Mouse (Mus musculus) kidney, embryonic 15.5 days (tissue): Measurements from ENCODE around the gene Nudt8. TPM values are rescaled to one million over a fixed set of nuclear protein-coding genes. Genes with fewer than 3 reads are reported as not detected.
"Not testable (repeated sequence)": the region's sequence is repeated elsewhere in the genome, so short reads cannot be mapped to it uniquely, and the experiment has no call there.

ENCODE experiments used
- ATAC-seq: fragments of 200-750 bp; cut with Nextera tagmentation; replicated peaks from 2 replicates; pipeline ENCODE4 v1.8.0; 2017; ENCODE audit warnings: moderate TSS enrichment; ENCODE audit not compliant: low FRiP score
- H3K27ac ChIP-seq: fragments of 300-500 bp; sonication (generic); 2 replicates; pipeline ENCODE4 v1.5.1; 2015; ENCODE audit warnings: mild to moderate bottlenecking, inconsistent platforms
- H3K27me3 ChIP-seq: fragments of 300-500 bp; sonication (generic); 2 replicates; pipeline ENCODE4 v1.6.1; 2015; ENCODE audit warnings: inconsistent platforms
- H3K36me3 ChIP-seq: fragments of 300-500 bp; sonication (generic); 2 replicates; pipeline ENCODE4 v1.6.1; 2015; ENCODE audit warnings: inconsistent platforms
- H3K4me1 ChIP-seq: fragments of 300-500 bp; sonication (generic); 2 replicates; pipeline ENCODE4 v1.6.1; 2015; ENCODE audit warnings: inconsistent platforms
- H3K4me2 ChIP-seq: fragments of 300-500 bp; sonication (generic); 2 replicates; pipeline ENCODE4 v1.6.1; 2015; ENCODE audit warnings: moderate library complexity, mild to moderate bottlenecking, inconsistent platforms
- H3K4me3 ChIP-seq: fragments of 300-500 bp; sonication (generic); replicated peaks from 2 replicates; pipeline ENCODE4 v1.5.1; 2015; ENCODE audit warnings: mild to moderate bottlenecking, inconsistent platforms
- H3K9ac ChIP-seq: fragments of 300-500 bp; sonication (generic); 2 replicates; pipeline ENCODE4 v1.6.1; 2015; ENCODE audit warnings: mild to moderate bottlenecking, inconsistent platforms
- H3K9me3 ChIP-seq: fragments of 300-500 bp; sonication (generic); replicated peaks from 2 replicates; pipeline ENCODE4 v1.6.1; 2016; ENCODE audit warnings: inconsistent platforms
- WGBS: fragments of 180-500 bp; shearing (Covaris S2); methylation state at CpG from one replicate; pipeline ENCODE4 v1.1.7; 2015; ENCODE audit warnings: mixed read lengths; 5-methylcytosine and 5-hydroxymethylcytosine counted together
- polyA plus RNA-seq: library from polyadenylated mRNA; unstranded; fragments of >200 nt; fragmentation: Nextera tagmentation; extraction: Ambion mirVana; gene quantifications from 2 replicates; pipeline ENCODE4 v1.2.1, GENCODE M21; 2015

The Nudt8 gene
- polyA plus RNA-seq, 1 experiment from 2014 or later = 36.2 TPM

DNA sequence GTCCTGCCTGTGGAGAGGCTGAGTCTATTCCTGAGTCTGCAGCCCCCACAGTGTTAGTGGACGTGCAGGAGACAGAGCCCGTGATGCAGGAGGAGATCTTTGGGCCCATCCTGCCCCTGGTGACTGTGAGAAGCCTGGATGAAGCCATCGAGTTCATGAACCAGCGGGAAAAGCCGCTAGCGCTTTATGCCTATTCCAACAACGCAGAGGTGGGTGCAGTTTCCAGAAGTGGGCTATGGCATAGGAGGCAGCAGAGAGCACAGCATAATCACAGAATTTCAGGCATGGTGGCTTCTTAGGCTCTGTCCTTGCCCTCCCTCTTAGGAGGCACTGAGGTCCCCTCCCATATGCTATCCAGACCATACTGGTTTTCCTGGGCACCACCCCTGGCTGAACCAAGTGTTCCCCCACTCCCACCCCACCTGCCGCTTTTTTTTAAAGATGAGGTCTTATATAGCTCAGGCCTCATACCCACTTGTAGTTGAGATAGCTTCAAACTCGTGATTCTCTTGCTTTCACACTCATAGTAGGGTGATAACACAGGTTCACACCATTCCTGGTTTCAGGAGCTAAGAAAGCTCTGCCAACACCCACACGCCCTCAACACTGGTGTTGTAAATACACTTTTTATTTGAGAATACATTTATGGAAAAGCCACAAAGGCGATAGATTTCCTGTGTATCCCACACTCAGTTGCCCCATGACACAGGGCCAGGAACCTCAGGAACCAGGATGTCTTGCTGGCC, 33.9 kb upstream of the Nudt8 start:
- no peaks in the 10 kb centered on the region for H3K27me3 ChIP-seq
- no peak overlapping the region for H3K9ac ChIP-seq
- H3K9me3 ChIP-seq = no peaks in the 10 kb centered on the region
- 0 out of 2 replicates have a peak, but pooled peaks cover 10% of the 10 kb centered on the region for H3K4me1 ChIP-seq
- H3K4me3 ChIP-seq = no peak overlapping the region
- ATAC-seq = no peak
- H3K27ac ChIP-seq = no peak overlapping the region
- WGBS = 78% methylated on average over 11 of the region's 11 CpGs
- no peaks in the 10 kb centered on the region for H3K36me3 ChIP-seq
- no peak overlapping the region for H3K4me2 ChIP-seq

DNA sequence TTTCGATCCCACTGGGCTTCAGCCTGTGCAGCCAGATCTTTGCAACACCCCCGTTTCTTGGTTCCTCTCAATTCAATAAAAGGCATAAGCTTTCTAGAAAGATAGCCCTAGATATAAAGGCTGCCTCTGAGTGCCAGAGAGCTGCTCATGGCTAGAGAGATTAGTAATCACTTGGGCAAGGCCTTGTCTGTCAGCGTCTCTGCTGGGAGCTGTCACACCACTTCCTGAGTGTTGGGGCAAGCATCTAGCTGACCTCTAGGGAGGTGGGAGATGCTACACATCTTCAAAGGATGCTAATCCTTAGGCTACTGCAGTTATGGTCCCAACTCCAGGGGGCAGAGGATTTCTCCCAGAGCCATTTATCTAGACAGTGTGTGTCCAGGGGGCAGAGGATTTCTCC, 33.1 kb upstream of the Nudt8 start:
- Histone ChIP-seq H3K4me3 (no peak overlapping the region), H3K36me3 (no peaks in the 10 kb centered on the region), H3K27ac (no peak overlapping the region), H3K4me1 (peaks cover 12% of the 10 kb centered on the region), H3K4me2 (no peak overlapping the region), H3K27me3 (no peaks in the 10 kb centered on the region), H3K9ac (no peak overlapping the region), H3K9me3 (no peaks in the 10 kb centered on the region)
- 61% methylated on average over 3 of the region's 3 CpGs for WGBS
- ATAC-seq = no peak

DNA sequence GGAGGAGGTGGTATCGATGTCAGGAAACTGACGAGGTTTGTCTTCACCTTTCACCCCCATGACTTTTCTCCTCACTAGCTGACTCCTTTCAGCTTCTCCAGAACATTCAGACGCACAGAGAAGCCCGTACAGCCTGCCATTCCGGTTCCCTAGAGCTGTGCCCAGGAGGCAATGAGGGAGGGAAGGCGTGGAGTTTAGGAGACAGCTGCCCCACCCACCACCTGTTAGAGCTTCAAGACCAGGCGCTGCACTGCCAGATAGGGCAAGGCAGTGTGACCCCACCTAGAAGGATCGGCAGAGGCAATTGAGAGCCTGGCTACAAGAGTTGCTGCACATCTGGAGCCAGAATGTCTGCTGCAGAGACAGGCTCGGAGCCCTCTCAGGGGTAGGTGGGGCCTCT, 28.2 kb upstream of the Nudt8 start, which contains the start of gene Aldh3b2:
Aldh3b2 (plus strand) TSS at position 100 of the 400 bp plus-strand sequence.
- Histone ChIP-seq H3K36me3 (no peaks in the 10 kb centered on the region), H3K4me2 (no peak within 1 kb of the TSS), H3K27ac (no peak within 1 kb of the TSS), H3K9me3 (no peaks in the 10 kb centered on the region), H3K9ac (no peak within 1 kb of the TSS), H3K4me1 (peaks cover 15% of the 10 kb centered on the region), H3K4me3 (no peak within 1 kb of the TSS), H3K27me3 (no peaks in the 10 kb centered on the region)
- ATAC-seq = no peak
- 11% methylated on average over 9 of the region's 9 CpGs for WGBS

DNA sequence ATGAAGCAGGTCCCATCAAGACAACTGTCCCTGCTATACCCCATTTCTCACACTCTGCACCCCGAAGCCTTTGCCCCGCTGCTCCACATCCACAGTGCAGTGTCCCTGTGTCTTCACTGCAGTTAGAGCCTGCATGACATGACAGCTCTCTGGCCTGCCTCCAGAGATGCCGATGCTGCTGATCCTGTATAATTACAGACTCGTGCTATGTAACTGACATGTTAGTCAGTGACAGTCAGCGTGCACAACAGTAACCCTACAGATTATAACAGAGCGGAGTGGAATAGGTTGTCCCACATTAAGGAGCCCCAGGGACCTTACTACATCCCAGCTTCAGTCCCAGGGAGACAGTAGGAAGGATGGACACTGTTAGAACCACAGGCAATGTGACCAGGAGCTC, 25.8 kb upstream of the Nudt8 start:
- peaks cover 13% of the 10 kb centered on the region for H3K4me1 ChIP-seq
- H3K36me3 ChIP-seq, H3K9me3 ChIP-seq, H3K4me3 ChIP-seq, H3K27me3 ChIP-seq, H3K4me2 ChIP-seq, ATAC-seq, H3K9ac ChIP-seq, H3K27ac ChIP-seq: not testable (repeated sequence)
- 84% methylated on average over 6 of the region's 6 CpGs for WGBS

DNA sequence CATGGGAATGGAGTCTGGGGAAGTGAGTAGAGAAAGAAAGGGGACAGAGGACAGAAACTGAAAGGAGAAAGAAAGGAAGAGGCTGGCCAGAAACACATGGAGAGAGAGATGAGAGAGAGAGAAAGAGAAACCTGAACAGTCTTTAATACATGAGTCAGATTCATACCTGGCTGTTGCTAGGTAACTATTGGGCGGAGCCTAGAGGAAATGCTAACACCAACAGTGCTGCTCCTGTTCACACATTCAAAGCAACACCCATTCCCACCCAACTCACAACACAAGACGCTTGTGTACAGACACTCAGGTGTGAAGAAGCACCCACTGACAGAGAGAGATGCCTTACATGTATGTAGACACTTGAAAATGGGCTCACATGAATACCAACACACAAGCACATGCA, 24.5 kb upstream of the Nudt8 start:
- WGBS = 80% methylated on average over 2 of the region's 2 CpGs

DNA sequence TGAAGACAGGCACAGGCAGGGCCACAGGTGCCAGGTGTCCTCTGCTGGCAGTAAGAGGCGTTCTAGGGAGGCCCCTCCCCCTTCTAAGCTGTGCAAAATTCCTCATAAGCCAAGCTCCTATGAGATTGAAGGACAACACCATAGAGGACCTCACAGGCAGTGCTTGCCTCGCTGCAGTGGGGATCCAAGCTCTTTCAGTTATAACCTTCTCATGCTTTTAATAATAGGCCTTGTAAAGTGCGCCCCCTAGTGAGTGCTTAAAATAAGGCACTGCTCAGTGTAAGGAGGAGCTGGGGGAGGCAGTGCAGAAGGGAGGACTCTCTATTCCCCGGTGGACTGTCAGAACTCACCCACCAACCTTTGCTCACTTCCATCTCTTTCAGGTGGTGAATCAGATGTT, 20.1 kb upstream of the Nudt8 start:
- Histone ChIP-seq H3K9me3 (no peaks in the 10 kb centered on the region), H3K4me2 (no peak overlapping the region), H3K4me1 (peaks cover 29% of the 10 kb centered on the region), H3K9ac (no peak overlapping the region), H3K27ac (no peak overlapping the region), H3K36me3 (no peaks in the 10 kb centered on the region), H3K4me3 (no peak overlapping the region), H3K27me3 (no peaks in the 10 kb centered on the region)
- 16% methylated on average over 4 of the region's 4 CpGs for WGBS
- peak; percentile 34; the same call in 1 of the 2 replicates for ATAC-seq

More for the DNA sequence above, 24.5 kb upstream of the Nudt8 start:
- Histone ChIP-seq H3K9ac (no peak overlapping the region), H3K36me3 (no peaks in the 10 kb centered on the region), H3K4me1 (peaks cover 11% of the 10 kb centered on the region), H3K4me2 (no peak overlapping the region), H3K9me3 (no peaks in the 10 kb centered on the region), H3K4me3 (no peak overlapping the region), H3K27ac (no peak overlapping the region), H3K27me3 (no peaks in the 10 kb centered on the region)
- ATAC-seq = no peak

DNA sequence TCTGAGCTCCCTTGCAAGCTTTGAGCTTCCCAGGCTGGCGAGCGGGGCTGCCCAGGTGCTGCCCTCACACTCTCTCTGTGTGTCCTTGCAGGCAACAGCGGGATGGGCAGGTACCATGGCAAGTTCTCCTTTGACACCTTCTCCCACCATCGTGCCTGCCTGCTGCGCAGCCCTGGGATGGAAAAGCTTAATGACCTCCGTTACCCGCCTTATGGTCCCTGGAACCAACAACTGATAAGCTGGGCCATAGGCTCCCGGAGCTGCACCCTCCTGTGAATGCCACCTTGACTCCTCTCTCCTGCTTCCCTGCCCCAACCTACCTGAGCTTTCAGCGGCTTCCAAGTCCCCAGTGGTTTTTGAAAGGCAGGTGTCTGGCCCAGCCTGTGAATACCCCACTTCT, 19.5 kb upstream of the Nudt8 start:
- Histone ChIP-seq H3K36me3 (no peaks in the 10 kb centered on the region), H3K4me1 (peaks cover 36% of the 10 kb centered on the region), H3K9me3 (no peaks in the 10 kb centered on the region), H3K27me3 (no peaks in the 10 kb centered on the region), H3K9ac (no peak overlapping the region), H3K27ac (no peak overlapping the region), H3K4me3 (no peak overlapping the region), H3K4me2 (no peak overlapping the region)
- no peak for ATAC-seq
- 79% methylated on average over 9 of the region's 9 CpGs for WGBS

DNA sequence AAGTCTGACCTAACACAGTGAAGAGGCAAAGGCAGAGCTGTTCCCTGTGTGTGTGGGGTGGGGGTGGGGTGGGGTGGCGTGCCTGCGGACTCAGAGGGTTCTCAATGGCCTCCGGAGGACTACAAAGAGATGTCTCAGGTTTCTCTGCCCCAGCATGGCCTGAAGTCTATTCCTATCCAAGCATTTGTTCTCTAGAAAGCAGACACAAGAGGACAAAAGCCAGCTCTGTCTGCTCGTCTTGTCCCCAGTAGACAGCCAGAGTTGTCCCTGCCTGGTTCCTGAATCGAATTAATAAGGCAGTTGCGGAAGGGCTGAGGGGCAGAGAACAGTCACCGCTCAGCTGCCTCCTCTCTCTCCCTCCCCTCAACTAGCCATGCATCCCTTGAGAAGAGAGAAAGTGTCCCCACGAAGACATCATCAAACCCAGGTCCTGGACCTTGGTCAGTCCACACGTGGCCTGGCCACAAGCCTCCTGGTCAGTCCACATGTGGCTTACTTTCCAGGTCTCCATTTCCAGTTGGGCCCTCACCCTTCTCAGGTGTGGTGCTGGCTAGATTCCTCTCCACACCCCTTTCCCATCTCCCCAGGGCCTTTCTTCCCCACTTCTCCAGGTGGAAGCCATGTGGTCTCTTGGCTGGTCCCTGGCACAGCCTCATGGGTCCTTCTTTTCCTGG, 16.7 kb upstream of the Nudt8 start:
- H3K4me2 ChIP-seq = no peak overlapping the region

DNA sequence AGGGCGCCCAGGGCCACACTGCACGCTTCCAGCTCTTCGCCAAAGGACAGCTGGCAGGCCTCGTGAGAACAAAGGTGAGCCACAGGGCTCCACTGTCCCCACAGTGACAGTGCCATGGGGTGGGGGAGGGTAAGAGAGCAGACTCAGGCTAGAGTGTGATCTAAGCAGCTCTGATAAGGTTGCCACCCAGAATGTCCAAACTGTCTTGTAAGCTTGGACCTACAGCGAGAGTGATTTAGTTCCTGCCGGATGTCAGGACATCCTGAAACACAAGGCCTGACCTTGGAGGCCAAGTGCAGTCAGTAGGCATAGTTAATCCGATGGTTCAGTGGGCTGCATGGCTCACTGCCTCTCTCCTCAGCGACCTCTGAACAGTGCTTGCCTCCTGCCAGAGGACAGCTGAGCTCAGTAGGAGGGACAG, 15.1 kb upstream of the Nudt8 start:
- Histone ChIP-seq H3K27ac (peak overlapping the region; percentile 94), H3K9me3 (no peaks in the 10 kb centered on the region), H3K9ac (no peak overlapping the region), H3K4me3 (no peak overlapping the region), H3K36me3 (peaks cover 6% of the 10 kb centered on the region; the same call in 1 of the 2 replicates), H3K4me2 (peak overlapping the region; percentile 13; the same call in 1 of the 2 replicates), H3K4me1 (peaks cover 52% of the 10 kb centered on the region), H3K27me3 (no peaks in the 10 kb centered on the region)
- WGBS = 7% methylated on average over 8 of the region's 8 CpGs
- ATAC-seq = peak; percentile 80

More for the DNA sequence above, 16.7 kb upstream of the Nudt8 start:
- Histone ChIP-seq H3K36me3 (peaks cover 3% of the 10 kb centered on the region; the same call in 1 of the 2 replicates), H3K4me1 (peaks cover 57% of the 10 kb centered on the region), H3K9me3 (no peaks in the 10 kb centered on the region), H3K27ac (peak overlapping the region; percentile 94), H3K9ac (no peak overlapping the region), H3K4me3 (no peak overlapping the region), H3K27me3 (no peaks in the 10 kb centered on the region)
- WGBS = 40% methylated on average over 9 of the region's 9 CpGs
- ATAC-seq = no peak

DNA sequence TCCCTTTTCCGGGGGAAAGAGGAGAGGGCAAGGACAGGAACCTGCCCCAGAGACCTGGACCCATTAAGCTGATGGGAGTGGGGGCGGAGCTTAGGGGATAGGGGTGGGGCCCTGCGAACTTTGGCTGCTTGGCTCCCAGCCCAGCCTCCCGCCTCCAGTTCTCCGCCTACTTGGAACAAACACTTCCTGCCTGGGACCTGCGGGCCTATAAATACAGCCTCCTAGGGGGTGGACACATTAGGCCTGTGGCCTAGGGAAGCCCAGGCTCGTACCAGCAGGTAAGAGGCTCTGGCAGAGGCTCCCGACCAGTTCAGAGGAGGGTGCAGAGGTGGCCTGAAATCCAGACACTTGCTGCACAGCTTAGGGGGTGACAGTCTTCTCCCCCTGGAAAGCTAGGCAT, 14.0 kb upstream of the Nudt8 start, which contains the start of gene Acy3:
Acy3 (plus strand) TSS at position 237 of the 400 bp plus-strand sequence.
- H3K9ac ChIP-seq = peak within 1 kb of the TSS; percentile 27; the same call in 1 of the 2 replicates
- whole genome bisulfite sequencing = 5% methylated on average over 8 of the region's 8 CpGs

DNA sequence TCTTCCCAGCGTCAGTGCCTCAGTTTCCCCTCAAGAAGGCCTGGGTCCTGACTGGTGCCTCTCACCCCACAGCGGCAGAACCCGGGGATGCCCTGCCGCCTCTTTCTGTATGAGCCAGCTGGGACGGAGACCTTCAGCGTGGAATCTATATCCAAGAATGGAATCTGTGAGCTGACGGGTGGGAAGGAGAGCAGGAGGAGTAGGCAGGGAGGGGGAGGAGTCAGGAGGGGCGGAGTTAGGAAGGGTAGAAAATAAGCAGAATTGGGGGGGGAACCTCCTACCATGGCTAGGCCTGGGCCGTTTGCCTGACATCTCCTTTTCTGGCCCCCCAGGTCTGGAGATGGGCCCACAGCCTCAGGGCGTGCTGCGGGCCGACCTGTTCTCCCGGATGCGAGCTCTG, 12.3 kb upstream of the Nudt8 start:
- Histone ChIP-seq H3K27me3 (no peaks in the 10 kb centered on the region), H3K9me3 (no peaks in the 10 kb centered on the region), H3K27ac (no peak overlapping the region), H3K4me3 (no peak overlapping the region), H3K4me1 (peaks cover 57% of the 10 kb centered on the region), H3K9ac (no peak overlapping the region), H3K36me3 (peaks cover 6% of the 10 kb centered on the region; the same call in 1 of the 2 replicates), H3K4me2 (no peak overlapping the region)
- 89% methylated on average over 14 of the region's 14 CpGs for WGBS
- no peak for ATAC-seq

More for the DNA sequence above, 14.0 kb upstream of the Nudt8 start, which contains the start of gene Acy3:
- Histone ChIP-seq H3K27ac (peak within 1 kb of the TSS; percentile 94), H3K36me3 (peaks cover 6% of the 10 kb centered on the region; the same call in 1 of the 2 replicates), H3K4me2 (peak within 1 kb of the TSS; percentile 50), H3K9me3 (no peaks in the 10 kb centered on the region), H3K4me3 (peak within 1 kb of the TSS; percentile 27), H3K27me3 (no peaks in the 10 kb centered on the region), H3K4me1 (peaks cover 58% of the 10 kb centered on the region)
- peak; percentile 70 for ATAC-seq

DNA sequence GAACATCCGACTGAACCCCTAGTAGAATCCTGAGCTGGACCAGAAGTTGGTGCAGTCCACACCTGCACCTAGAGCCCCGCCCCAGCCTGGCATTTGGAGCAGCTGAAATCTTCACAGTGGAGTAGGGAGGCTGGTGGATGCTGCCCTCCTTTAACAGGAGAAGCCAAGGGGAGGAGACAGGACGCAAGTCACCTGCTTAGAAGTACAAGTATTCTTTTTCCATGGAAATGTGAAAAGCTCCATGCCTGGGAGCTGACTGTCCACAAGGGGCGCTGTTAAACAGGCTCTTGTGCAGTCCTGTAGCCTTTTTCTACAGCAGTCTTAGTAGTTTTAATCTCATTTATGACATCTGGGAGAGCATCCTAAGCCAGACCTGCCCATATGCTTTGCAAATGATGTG, 11.6 kb upstream of the Nudt8 start:
- WGBS = 91% methylated on average over 4 of the region's 4 CpGs

More for the DNA sequence above, 11.6 kb upstream of the Nudt8 start:
- ATAC-seq = no peak
- no peak overlapping the region for H3K4me3 ChIP-seq
- no peak overlapping the region for H3K27ac ChIP-seq
- peaks cover 50% of the 10 kb centered on the region for H3K4me1 ChIP-seq
- H3K9me3 ChIP-seq = no peaks in the 10 kb centered on the region
- no peak overlapping the region for H3K4me2 ChIP-seq
- peaks cover 6% of the 10 kb centered on the region; the same call in 1 of the 2 replicates for H3K36me3 ChIP-seq
- H3K27me3 ChIP-seq = no peaks in the 10 kb centered on the region
- H3K9ac ChIP-seq = no peak overlapping the region
